Mouse (Mus musculus) layer of hippocampus, postnatal 25 days (tissue): ENCODE results near the gene Ttc7. TPM values are rescaled to one million over a fixed set of nuclear protein-coding genes. Genes with fewer than 3 reads are reported as not detected.
A peak's percentile ranks its signal among the peaks of the same experiment; 100 is the strongest.

Experiments
- DNase-seq, 2 experiments: peaks; one replicate each; pipeline ENCODE4 v3.0.0; 2022; ENCODE audit warnings: mixed read lengths in 2 of 2, low spot score in 1 of 2; ENCODE audit errors: extremely low spot score in 1 of 2
- total RNA-seq, 2 experiments: library from RNA; stranded (reverse); gene quantifications; 2 replicates each; pipeline ENCODE4 v1.2.3; 2021

The Ttc7 gene
- total RNA-seq, 2 experiments from 2014 or later = 5.1 to 8.1 TPM

DNA sequence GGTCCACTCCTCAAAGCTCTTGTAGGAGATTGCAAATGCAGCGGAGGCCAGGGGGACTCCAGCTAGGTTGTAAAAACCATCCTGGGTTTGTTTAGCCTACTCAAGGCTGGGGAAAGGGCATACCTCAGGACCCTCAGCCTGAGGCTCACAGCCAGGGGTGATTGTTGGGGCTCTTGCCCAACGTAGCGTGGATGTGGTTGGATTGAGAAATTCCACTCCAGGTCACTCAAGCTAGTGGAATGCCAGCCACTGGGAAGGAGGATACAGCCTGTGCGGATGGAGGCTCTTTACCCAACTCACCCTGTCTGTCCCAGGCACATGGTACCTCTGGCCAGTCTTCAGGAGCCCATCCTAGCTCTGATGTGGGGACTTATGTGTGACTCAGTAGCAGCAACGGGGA, 73.6 kb downstream of the Ttc7 start:
- DNase-seq = no peak

DNA sequence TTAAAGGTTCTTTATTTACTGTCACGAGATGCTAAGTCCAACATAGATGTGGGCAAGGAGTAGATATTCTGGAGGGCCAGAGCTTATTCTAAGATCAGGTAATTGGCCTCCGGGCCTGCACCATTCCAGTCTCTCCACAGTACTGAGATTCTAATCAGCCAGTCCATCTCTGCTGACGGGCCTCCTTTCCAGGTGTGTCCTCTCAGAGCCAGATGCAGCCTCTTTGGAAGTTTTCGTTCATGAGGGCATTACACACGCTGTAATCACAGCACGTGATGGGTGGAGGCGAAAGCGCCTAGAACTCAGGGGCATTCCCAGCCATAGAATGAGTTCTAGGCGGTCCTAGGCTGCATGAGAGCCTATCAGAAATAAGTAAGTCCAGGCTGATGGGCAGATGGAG, 74.8 kb downstream of the Ttc7 start:
- no peak for DNase-seq

DNA sequence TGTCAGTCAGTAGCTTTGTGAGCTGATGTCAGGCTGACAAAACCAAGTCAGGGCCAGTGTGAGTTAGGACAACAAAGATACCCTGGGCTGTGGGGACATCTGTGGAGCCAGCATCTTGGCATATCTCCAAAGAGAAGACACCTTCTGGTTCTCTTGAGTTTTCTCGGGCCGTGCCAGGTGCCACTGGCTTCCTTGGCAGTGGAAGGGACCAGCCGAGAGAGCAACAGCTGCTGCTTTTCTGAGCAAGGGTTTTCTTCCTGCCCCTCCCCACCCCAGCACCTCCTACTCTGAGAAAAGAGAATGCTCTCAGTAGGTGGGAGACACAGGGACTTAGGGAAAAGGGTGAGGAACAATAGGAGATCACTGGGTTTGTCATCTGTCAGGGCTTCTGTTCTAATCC, 78.4 kb downstream of the Ttc7 start:
- no peak for DNase-seq

DNA sequence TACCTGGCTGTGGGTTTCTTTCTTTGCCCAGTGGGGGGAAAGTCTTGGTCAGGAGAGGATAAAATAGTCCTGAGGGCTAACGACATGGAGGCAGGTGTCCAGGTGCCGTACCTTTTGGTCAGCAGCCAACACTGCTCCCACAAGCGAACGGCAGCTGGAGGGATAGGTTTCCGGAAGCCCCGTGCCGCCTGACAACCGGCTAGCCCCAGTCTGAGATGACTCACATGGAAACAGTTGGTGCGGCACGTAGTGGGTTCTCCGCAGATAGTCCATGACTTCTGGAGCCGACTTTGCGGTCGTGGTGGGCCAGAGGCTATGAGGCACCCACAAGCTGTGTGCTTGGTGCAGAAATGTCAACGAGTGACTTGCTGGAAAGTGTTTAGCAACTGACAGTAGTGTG, 81.4 kb downstream of the Ttc7 start:
- no peak for DNase-seq

DNA sequence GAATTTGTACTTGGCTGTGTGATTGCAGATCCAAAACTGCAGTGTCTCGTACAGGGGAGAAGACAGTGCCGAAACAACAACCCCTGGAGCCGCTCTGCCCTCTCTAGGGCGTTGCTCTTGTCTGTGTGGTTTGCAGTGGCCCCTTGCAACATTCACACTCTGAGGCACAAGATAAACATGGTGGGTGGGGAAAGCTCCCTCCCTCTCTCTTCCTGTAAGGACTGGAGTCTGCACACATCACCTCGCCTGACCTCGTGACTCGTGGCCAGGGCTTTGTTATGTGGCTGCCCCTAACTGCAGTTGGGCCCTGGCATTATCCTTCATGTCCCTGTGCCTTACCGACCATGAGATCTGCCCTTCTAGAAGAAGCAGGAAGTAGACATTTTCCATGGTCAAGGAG, 82.6 kb downstream of the Ttc7 start:
- no peak for DNase-seq

DNA sequence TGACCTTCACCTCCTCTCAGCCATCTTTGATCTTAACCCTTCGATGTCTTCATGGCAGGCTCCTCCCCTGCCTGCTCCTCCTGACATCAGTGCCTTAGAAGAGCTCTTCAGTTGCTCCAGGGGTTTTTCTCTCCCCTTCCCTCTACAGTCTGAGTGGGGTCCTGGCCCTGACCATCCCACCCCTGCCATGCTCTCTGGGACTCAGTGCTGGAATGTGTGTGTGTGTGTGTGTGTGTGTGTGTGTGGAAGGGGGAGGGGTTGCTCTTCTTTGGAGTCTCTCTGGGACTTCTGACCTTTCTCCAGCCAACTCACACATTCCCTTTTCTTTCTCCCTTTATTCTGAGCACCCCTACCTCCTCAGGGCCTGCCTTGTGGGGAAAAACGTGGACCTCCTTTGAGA, 83.8 kb downstream of the Ttc7 start:
- no peak for DNase-seq

DNA sequence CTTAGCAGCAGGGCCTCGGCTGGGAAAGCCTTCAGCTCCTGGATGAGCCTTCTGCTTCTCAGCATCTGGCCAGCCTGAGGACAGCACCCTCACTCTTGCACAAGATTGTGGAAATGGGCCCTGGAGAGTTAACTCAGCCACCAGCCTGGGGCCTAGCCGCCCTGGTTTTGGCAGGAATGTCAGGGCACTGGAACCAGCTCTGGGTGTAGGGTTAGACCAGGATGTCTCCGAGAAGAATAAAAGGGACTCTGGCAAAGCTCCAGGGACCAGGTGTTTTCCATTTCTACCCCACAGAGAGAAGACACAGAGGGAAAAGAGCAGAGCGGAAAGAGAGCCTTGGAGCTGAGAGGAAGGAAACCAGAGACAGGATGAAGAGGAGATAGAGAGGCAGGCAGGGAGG, 84.5 kb downstream of the Ttc7 start:
- no peak for DNase-seq

DNA sequence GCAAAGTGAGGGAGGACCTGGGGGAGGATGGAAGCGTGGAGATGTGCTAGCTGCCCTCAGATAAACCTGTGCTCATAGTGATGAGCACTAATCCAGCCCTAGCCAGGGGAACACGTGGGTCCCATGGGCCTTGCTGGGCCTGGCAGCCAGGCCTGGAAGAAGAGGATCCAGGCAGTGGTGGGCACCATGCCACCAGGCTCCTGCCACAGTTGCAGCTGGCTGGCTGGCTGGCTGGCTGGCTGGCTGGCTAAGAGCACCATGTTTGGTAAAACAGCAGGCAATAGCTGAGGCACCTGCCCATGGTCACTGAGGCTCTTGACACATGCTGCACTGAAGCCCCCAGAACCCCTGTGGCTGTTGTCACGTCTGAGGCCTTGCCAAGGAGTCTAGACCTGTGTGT, 85.0 kb downstream of the Ttc7 start:
- peak in 1 of 2 experiments; percentile 58 for DNase-seq

DNA sequence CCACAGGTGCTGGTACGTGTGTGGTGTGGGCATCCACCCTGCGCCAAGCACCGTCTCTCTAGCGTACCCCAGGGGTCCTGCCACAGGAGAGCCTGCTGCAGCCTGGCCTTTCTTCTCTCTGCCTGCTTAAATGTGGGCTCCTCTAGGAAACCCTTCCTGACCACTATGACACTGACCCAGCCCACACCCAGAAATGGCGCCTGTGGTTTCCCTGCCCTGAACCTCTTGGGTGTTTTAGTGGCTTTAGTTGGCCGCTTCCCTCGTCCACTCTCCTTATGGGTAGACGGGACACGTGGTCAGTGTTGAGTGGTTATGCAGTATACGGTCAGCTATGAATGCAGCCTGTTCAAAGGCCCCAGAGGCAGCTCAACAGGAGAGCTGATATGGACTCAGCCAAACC, 85.8 kb downstream of the Ttc7 start:
- no peak for DNase-seq

DNA sequence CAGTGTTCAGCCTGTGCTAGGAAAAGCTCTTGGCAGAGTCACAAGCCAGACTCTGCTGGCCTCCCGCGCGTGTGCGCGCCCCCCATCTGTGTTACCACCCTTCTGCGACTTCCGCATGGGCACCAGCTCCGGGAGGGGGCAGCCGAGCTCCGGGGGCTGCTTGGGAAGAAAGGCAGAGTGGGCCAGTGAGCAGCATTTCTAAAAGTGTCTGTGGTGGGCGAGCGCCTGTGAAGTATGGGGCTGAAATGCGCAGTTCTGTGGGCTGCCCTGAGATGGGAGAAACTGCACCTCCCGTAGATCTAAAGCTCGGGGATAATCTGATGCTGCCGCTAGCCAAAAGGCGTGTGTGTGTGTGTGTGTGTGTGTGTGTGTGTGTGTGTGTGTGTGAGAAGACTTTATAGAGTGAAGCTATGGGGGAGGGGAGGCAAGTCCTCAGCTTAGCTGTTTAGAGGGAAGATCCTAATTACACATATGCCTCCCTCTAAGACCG, 86.6 kb downstream of the Ttc7 start:
- DNase-seq = no peak

DNA sequence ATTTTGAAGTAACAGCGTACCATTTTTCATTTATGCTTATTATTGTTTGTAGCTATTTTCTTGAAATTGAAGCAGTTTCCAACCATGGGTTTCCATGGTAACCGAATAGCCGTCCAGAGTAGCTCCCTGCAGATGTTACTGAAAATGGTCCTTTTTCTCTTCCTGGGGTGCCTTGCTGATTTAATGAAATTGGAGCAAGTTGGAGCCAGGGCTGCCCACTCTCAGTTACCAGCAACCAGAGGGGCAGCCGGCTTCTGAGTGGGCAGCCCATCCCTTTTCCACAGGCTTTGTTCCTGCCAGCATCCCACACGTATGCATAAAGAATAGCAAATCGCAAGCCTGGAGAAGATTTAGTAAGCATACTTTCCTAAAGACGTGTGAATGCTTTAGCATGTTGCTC, 89.5 kb downstream of the Ttc7 start:
- no peak for DNase-seq

DNA sequence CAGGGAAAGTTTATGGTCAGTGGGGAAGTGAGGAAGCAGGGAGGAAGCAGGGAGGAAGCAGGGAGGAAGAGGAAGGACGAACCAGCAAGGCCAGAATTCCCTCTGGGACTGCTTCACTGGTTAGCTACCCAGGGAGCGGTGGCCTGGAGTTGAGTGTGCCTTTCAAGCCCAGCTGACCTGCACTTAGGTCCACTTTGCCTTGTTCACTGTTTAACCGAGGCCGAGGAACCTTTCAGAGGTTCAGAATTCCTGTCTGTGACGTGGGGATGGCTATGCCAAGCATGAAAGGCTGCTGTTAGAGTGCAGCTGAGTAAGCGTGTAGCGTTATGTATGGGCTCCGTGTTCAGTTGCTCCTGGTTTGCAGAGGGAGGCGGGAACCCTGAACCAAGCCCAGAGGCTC, 90.6 kb downstream of the Ttc7 start:
- DNase-seq = no peak

DNA sequence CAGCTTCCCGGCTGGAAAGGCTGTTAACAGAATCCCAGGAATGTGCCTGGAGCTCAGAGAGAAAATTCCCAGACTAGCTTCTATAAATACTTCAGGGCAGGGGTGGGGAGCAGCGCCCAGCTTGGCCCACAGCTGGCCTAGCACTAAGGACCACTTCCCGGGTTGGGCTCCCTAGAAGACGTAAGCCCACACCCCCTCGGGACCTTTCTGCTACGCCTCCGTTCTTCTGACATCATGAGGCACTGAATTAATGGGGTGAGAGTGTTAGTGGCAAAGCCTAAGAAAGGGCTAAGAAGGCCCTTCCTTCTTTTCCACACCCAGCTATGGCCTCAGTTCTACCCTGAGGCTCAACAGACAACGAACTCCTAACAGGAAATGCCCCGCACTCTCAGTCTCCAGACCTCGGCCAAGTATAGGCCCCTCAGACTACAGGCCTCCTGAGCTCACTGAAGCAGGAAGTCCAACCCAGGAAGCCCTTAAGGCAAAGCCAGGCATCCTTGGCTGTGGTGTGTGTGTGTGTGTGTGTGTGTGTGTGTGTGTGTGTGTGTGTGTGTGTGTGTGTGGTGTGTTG, 93.3 kb downstream of the Ttc7 start:
- no peak for DNase-seq

DNA sequence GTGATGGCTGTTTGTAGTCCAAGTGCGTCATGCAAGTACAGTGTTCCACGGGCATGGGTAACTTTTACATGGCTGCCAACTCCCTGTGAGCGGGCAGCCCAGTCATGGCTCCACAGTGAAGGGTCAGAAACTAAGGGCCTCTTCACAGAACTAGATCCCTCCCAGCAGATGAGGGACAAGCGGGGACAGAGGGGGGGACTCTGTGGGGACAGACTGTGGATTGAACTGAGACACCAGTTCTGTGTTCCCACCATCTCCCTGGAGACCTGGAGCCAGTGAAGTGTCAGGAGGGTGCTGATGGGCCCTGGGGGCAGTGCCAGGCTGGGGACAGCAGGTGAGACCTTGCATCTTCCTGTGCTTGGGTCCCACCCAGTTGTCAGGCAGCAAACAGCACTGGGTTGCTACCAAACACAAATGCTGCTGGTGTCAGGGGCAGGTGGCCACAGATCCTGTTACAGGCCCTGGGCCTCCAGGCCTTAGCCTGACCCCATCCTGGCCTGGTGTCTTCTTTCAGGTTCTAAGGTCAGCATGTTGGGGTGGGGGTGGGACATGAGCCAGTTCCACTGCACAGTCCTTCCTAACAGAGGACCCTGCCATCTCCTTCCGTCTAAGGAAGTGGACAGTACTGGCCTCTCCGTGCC, 94.3 kb downstream of the Ttc7 start:
- no peak for DNase-seq

DNA sequence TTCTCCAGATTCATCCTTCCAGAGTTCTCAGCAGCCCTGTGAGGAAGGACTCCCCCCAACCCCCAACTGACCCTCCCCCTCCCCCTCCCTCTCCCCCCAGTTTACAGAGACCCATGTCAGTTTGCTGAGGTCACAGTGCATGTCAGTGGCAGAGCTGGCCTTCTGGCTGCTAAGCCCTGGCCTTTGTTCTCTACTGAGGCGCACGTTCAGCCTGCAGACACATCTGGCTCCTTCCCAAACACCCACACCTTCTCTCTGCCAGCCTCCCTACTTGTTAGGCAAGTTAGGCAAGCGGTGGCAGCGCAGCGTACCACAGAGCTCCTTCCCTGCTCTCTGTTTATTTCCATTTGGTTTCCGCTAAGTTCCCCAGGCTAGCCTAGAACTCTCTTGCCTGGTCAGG, 94.8 kb downstream of the Ttc7 start:
- no peak for DNase-seq

DNA sequence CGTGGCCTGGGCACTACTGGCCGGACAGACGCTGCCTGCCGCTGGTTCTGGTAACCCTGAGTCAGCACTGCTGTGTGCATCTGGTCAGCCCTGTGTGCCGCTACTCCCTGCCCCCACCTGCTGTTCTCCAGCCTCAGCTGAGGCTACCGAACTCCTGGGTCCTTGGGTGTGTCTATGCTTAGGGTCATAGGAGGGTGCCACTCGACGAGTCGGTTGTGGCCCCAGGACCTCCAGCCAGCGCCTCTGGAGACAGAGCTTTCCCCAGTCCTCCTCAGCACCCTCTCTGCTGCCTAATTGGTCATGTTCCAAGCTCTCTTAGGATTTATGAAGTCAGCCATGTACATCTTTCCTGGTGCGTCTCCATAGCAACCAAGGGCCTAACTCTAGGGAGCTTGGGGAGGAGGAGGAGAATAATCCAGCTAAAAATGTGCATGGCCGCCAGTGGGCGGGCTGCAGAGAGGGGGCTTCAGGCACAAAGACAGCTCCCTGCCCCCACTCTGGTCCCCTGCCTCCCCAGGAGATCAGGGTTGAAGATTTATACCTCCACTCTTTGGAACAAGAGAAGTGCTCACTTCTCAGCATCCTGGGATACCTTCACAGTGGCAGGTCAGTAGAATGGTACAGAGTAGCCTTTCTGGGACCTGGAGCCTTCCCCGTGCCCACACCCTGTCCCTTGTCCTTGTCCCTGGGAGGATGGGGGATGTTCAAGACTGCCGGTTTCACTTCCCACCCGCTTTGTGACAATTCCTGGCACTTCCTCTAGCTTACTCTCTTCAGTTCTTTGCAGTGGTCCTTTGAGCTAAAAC, 95.9 kb downstream of the Ttc7 start:
- DNase-seq = peak in 1 of 2 experiments; percentile 34

DNA sequence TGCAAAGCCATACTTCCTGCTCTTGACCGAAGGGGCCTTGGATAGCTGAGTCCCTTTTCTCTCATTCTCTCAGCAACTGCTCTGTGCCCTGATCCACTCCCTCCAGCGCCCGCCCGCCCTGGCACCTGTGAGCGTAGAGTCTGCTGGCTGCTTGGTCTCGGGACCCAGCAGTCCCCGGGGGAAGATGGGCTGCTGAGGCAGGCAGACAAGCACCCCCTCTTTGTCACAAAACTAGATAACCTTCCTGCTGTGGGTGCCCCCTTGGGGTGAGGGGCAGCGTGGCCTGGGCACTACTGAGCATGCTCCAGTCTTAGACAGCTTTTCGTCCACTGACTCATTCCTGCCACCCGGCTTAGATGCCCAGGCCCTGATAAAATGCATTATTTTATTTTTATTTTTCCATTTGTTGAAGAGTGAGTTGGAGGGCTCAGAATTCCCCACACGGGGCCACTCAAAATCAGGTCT, 96.5 kb downstream of the Ttc7 start:
- no peak for DNase-seq

DNA sequence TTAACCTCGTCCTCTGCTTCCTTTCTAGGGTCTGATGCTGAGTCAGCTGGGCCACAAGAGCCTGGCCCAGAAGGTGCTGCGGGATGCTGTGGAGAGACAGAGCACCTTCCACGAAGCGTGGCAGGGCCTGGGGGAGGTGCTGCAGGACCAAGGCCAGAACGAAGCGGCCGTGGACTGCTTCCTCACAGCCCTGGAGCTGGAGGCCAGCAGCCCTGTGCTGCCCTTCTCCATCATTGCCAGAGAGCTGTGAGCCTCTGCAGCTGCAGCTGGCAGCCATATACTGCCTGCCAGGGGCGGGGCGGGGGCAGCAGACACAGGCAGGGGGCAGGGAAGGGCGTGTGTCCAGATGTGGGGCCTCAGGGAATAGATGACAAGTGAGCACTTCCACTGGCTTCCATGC, 97.1 kb downstream of the Ttc7 start:
- DNase-seq = no peak

DNA sequence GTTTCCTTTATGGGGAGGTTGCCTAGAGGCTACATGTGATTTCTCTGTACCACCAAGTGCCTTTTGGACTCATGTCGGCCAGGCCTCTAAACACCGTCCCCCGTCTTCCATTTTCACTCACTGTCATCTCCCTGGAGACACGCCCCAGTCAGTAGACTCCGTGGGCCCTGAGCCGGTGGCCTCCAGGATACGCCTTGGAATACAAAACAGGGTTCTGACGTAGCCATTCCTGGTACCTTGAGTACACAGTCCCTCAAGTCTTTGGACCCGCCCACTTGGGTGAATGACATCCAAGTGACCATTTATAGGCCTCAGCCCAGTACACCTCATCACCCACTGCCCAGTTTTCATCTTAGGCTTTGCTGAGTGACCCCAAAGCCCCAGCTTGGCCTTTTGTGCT, 98.0 kb downstream of the Ttc7 start:
- DNase-seq = no peak

DNA sequence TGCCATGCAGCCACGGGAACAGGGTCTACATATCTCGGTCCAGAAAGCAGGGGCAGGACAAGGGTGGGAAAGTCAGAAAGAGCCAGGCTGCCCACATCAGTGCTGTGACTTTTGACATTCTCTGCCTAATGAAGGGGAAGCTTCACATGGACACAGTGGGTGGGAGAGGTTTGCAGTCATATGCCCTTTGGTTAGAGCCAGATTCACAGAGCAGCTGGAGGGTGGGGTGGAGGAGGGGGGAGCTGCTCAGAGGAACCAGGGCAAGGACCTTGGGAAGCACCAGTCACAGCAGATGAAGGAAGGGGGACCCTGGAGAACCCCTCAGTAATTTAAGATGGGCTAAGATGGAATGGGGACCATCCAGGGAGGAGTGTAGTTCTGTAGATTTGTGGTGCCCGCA, 103.1 kb downstream of the Ttc7 start:
- no peak for DNase-seq

DNA sequence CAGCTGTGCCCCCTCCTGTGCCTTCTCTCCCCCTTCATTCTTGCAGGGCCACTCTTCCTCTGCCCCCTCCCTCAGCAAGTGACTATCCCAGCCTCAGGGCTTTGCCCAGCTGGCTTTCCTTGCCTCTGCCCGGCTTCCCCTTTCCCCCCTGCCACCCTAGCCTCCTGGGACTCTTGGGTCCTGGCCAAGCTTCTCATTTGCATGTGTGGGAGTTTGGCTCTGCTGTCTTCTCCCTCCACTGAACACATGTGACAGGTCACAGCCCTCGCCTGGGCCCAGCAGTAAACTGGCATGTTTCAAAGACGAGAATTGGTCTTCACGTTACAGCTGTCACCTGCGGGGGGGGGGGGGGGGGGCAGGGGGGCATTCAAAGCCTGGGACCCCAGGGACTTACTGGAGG, 104.4 kb downstream of the Ttc7 start:
- no peak for DNase-seq

DNA sequence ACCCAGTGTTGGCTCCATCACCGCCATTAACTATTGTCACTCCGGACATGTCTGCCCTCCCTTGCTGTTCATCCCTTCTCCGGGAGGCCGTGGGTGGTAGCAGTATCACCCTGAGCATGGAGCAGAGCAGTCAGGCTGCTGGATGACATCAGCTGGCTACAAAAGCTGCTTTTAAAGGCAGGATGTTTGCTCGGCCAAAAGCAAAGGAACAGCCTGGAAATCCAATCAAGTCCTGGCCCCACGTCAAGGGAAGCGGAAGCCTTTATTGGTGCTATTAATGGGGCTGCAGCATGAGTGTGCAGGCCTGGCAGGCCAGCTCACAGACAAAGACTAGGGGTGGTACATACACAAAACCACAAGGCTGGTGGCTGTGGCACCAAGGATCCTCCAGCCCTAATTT, 108.6 kb downstream of the Ttc7 start:
- DNase-seq = no peak
